Mouse (Mus musculus): ENCODE measurements at regions not wholly inside any gene's neighbourhood (a gene's known extent, or its start where the extent isn't known, plus 50 kb on each side); places are given as distances from the start of the nearest gene placed in this dataset.

- no peak for DNase-seq (ENCODE audit: inconsistent ontology term)
Measured at GRCm38 (mm10) chr3:135001270-135001669, 172.5 kb downstream of the Tacr3 start.

- DNase-seq (ENCODE audit: inconsistent ontology term), result no peak
Measured at GRCm38 (mm10) chr3:135015784-135016183, 187.0 kb downstream of the Tacr3 start.

GRCm38 (mm10) chr3:135024366-135024765 is 188.0 kb upstream of the Cenpe start:
- no peak for DNase-seq (ENCODE audit: inconsistent ontology term)

GRCm38 (mm10) chr3:135024799-135025198 is 187.5 kb upstream of the Cenpe start:
- no peak for DNase-seq (ENCODE audit: inconsistent ontology term)

GRCm38 (mm10) chr3:135032483-135032882 is 179.9 kb upstream of the Cenpe start:
- no peak for DNase-seq (ENCODE audit: inconsistent ontology term)

GRCm38 (mm10) chr3:135037383-135037782 is 175.0 kb upstream of the Cenpe start:
- no peak for DNase-seq (ENCODE audit: inconsistent ontology term)

GRCm38 (mm10) chr3:135042195-135042594 is 170.1 kb upstream of the Cenpe start:
- DNase-seq (ENCODE audit: inconsistent ontology term), result no peak

GRCm38 (mm10) chr3:135045769-135046277 is 166.5 kb upstream of the Cenpe start:
- no peak for DNase-seq (ENCODE audit: inconsistent ontology term)

- DNase-seq (ENCODE audit: inconsistent ontology term), result no peak
Measured at GRCm38 (mm10) chr3:135091487-135091886, 120.8 kb upstream of the Cenpe start.

- peak; percentile 75 for DNase-seq (ENCODE audit: inconsistent ontology term)
Measured at GRCm38 (mm10) chr3:135100901-135101586, 111.3 kb upstream of the Cenpe start.
